Mouse (Mus musculus): ENCODE results near the gene Pkd1l1.

Pkd1l1 gene

GRCm38 (mm10) chr11:8936431-8937110, 36.5 kb downstream of the Pkd1l1 start:
- DNase-seq, result peak; percentile 79

DNA sequence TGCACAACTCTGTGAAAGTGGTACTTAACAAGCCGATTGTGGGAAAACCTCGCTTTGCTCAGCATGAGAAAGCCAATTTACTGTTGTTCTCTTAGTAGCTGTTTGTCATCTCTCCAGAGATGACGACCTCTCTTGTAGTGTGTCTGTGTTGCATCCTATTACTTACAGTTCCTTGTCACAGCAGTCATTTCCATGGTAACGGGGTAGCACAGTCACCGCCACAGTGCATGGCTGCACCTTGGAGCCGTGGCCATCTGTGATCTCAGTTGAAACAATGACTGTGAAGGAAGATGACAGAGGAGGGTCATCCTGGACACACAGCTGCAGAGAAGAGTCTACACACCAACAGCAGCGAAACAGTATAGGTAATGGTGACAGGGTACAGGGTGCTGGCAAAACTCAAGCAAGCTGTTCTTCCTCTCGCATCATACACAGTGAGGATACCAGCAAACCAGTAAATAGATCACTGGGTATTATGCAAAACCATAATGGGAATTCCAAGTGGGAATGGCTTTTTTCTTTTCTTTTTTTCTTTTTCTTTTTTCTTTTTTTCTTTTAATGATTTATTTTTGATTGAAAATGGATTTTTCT, 56.9 kb downstream of the Pkd1l1 start:
- DNase-seq, result peak; percentile 83

DNA sequence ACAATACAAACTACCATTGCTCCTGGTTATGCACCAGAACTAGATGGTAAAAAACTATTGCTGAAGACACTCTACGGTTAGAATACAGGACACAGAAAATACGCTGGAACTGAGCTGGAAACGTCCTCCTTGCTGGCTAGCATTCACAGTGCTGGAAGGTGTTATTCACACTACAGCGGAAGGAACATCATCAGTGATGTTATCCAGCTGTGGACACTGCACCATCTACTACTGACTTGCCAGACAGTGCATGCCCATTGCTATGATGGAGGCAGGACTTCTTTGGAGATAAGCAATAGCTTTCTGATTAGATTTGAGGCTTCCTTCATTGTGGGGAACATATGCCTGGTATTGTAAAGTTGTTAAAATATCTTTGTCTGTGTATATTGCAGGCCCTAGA, 90.3 kb downstream of the Pkd1l1 start:
- DNase-seq, result no peak

- no peak for DNase-seq
Measured at GRCm38 (mm10) chr11:8881521-8881920, 91.5 kb downstream of the Pkd1l1 start.

- DNase-seq, result no peak
Measured at GRCm38 (mm10) chr11:8870115-8870514, 103.0 kb downstream of the Pkd1l1 start.

DNA sequence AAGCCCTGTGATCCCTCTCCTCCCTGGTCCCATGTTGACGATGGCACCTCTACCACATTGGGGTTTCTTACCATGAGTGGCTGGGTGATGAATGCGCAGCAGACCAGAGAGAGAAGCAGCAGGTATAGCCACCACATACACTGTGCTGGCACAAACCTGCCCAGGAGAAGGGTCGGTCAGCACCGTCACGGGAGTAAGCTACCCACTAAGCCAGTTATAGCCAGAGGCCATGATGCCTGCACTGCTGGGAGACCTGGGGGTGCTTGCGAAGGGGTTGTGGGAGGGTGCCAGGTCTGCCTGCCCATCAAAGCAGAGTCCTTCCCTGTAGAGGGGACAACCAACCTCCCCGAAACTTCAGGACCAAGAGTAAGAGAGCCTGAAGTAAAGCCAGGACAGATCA, 107.0 kb downstream of the Pkd1l1 start:
- DNase-seq, result peak; percentile 57

DNA sequence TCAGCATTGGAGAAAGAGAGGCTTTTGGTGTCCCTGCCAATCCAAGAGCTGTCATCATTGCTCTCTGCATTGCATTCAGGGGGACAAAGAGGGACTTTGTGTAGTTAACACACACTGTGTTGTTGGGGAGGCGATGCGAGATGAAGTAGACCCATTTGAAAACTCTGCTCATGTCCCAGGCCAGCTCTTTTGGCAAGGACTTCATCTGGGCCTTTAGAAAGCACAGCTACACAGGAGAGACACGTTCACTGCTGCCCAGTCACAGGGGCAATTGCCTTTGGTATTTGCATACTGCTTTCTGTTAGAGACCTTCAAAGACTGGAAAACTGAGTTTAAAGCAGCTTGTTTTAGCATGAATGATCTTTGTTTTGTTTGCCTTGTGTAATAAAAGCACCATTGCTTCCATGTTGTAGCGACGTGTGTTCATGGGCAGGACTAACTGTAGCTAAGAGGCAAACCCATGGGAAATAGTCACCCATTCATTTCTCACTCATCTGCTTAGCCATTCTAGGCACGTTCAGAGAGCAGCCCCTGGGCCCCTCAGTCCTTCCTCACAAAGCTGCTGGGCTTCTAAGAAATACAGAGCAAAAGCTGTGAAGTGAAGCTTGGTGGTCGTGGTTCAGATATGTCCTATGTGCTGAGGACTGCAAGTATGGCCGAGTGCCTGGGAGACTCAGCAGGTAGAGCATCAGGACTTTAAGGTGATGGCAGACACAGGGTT, 109.0 kb downstream of the Pkd1l1 start:
- DNase-seq, result peak; percentile 66

DNA sequence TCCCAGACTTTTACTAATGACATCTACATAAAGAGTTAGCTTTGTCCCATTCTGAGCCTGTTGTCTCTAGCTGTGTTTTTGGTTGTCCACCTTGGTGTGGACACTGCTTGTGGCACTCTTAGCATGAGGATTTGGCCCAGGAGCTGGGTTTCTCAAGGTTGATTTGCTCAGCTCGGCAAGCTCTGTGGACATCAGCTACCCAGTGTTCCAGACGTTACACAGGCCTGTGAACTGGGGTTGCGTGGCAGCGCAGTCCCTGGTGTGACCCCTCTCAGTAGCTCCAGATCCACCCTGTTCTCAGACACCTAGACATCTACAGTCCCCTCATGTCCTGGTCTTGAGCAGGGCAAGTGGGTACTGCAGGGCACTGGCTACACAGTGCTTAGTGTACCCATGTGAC, 110.6 kb downstream of the Pkd1l1 start:
- DNase-seq, result peak; percentile 64

DNA sequence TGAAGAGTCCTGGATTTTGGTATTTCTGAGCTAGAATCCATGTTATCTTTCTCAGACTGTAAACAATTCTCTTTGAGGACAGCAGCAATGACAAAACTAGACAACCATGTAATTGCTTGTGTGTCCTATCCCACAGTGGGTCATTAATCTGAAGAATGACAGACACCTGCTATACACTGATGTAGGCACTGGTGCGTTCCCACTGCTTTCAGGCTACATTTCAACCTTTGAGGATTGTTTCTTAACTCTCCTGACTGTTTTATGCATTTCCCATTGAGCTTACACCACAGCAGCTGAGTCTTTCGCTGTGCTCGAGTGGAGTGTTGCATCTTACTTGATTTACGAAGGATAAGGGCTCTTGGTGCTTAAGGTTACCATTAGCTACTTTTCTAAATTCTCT, 111.1 kb downstream of the Pkd1l1 start:
- DNase-seq, result peak; percentile 48

DNA sequence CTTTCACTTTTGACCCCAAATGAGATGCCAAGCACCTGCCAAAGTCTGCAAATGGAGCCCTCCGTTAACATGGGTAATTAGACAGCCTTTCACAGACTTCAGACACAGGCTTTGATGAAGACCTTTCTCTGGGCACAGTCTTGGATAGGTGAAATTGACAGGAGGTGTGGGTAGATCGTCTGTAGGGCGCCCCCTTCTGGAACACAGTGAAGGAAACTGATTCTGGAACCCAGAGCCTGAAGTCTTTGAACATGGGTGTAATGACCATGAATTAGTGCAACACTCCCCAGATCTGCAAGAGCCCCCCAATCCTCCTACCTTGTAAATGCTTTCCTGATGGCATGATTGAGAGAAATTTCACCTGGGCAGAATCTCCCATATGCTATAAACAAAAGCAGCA, 112.2 kb downstream of the Pkd1l1 start:
- peak; percentile 75 for DNase-seq

- DNase-seq, result peak; percentile 92
Measured at GRCm38 (mm10) chr11:8859868-8860267, 113.2 kb downstream of the Pkd1l1 start.

- peak; percentile 55 for DNase-seq
Measured at GRCm38 (mm10) chr11:8859041-8859440, 114.0 kb downstream of the Pkd1l1 start.

- DNase-seq, result peak; percentile 74
Measured at GRCm38 (mm10) chr11:8856125-8856524, 116.9 kb downstream of the Pkd1l1 start.

DNA sequence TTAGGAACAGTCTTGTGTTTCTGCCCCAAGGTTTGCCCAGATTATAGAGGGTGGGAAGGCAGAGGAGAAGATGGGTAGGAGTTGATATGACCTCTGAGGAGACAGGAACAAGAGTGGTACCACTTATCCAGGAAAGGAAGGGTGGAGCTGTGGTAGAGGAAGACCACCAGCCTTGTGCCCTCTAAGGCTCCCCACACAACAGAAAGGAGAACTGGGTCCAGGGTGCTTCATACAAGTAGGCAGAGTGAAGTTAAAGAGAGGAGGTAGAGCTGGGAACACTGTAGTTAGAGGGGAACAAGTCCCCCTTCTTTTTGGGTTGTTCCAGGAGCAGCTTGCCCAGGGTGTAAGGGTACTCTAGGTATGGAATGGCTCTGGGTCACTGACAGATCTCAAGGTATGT, 125.0 kb downstream of the Pkd1l1 start:
- peak; percentile 60 for DNase-seq

GRCm38 (mm10) chr11:8847627-8848026, 125.4 kb downstream of the Pkd1l1 start:
- peak; percentile 51 for DNase-seq

DNA sequence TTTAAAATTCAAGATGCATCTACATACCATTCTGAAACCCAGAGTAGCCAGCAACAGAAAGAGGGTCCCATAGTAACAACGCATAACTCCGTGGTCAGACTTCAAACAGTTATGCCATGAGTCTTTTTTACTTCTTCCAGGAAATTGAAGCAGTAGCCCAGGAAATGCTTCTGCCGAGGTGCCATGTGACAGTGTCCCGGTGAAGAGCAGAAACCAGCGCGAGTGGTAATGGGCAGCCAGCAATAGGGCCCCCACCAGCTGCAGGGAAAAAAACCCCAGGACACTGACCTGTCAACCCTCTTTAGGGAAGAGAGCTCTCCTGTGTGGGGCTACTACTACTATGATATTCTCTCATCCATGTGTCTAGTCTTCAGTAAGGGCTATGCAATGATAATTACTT, 136.9 kb downstream of the Pkd1l1 start:
- peak; percentile 57 for DNase-seq

- DNase-seq, result peak; percentile 64
Measured at GRCm38 (mm10) chr11:8834121-8834520, 138.9 kb downstream of the Pkd1l1 start.

GRCm38 (mm10) chr11:8830551-8830950, 142.5 kb downstream of the Pkd1l1 start:
- DNase-seq, result peak; percentile 62

DNA sequence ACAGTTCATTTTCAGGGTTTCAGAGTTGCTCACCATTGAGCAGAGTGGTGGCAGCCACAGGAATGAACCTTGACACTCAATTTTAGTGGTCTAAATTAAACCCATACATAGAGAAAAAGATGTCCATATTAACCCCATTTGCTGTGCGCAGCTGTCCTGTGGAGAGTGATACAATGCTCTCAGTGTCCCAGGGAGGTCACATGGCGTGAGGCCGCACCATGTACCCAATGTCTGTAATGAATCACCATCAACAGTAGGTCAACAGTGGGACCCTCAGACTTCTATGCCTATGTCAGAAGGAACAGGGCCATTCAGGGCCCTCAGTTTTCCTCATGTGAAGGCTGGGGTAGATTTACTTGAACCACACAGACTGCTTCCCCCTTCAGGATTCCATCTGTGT, 143.5 kb downstream of the Pkd1l1 start:
- DNase-seq, result peak; percentile 64

DNA sequence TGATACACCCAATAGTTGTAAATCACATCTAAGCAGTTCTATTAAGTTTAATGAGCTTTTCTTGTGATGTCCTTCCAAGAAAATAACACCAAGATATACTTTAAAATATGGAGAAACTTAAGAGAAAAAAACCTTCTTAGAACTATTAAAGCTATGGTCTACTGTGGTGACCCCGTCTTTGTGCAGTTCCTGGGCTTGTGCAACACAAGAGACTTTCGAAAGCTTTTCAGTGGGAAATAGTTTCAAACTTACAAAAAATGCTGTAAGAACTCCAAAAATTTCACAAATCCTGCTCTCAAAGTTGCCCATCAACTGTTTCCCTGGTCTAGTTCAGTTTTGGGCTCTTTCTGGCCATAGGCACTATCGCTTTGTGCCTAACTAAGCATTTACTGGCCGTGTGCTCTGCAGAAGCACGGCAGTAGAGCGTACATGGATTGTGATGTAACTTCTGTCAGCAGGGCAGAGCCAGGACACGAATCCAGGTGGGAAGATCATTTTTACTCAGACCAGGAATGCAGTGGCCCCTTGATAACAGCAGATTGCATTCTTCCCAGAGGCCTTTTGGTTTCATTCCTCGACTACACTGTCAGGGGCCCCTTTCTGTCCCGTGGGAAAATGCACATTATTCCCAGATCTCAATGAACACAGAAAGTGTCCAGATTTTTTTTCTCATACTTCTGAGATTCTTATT, 144.1 kb downstream of the Pkd1l1 start:
- DNase-seq, result peak; percentile 37

DNA sequence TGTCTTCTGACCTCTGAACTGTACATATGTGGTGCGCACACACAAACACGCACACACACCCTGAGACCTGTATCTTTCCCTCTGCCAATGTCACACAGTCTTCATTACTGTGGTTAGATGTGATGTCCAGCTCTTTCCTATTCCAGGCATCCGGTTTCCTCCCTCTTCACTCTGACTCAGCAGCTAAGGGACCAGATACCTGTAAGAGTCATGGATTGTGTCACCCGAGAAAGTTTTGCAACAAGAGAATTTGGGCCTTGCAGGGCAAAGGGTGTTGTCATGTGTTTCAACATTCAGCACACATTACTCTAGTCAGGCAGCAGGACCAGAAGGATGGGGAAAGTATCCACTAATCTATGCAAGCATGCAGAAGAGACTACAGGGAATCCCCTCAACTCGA, 146.5 kb downstream of the Pkd1l1 start:
- peak; percentile 80 for DNase-seq

DNA sequence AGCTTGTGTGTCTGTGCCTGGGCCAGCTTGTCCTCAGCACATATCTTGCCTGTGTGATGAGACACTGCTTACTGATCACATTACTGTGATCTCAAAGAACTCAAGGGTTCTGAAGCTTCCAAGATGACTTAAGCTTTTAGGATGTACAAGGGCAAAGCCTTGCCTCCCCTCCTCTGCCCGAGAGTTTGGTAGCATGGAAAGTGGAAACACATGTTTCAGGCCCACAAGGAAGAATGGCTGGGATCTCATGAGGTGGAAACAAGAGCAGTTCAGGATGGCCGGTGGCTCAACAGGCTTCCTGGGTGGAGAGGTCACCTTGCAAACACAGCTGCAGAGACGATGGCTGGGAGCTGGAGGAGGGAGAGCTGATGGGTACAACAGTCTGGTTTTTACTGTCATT, 147.0 kb downstream of the Pkd1l1 start:
- DNase-seq, result peak; percentile 27

DNA sequence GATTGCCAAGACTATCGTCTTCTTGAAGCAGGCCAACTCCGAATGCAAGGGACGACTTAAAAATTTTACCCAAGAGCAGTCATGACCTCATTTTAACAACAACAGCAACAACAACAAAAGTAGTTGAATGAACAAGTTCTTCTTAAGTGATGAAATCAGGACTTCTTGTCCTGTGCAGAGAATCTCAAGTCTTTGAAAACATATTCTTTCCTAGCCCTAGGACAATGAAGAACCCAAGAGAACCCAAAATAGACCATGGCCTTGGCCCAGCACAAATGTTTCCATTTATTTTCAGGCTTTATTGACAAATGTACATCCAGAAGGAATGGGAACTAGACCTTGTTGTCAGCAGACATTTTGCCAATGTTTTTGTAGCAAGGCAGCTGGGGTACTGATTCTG, 147.7 kb downstream of the Pkd1l1 start:
- peak; percentile 30 for DNase-seq

GRCm38 (mm10) chr11:8821403-8821802, 151.7 kb downstream of the Pkd1l1 start:
- peak; percentile 61 for DNase-seq

Measured in heart, adult 11 months (tissue).